Mouse (Mus musculus): ENCODE results near the gene Cyp1a2. TPM values are rescaled to one million over a fixed set of nuclear protein-coding genes. Genes with fewer than 3 reads are reported as not detected.
"Not testable (repeated sequence)": the region's sequence is repeated elsewhere in the genome, so short reads cannot be mapped to it uniquely, and the experiment has no call there.

Gene Cyp1a2
- total RNA-seq (2022), result not detected

GRCm38 (mm10) chr9:57683520-57683919 is at the start of gene Cyp1a2:
Cyp1a2 (minus strand) TSS chr9:57683703.
- DNase-seq (ENCODE audit: low spot score in 2 of 2), result no peak

DNA sequence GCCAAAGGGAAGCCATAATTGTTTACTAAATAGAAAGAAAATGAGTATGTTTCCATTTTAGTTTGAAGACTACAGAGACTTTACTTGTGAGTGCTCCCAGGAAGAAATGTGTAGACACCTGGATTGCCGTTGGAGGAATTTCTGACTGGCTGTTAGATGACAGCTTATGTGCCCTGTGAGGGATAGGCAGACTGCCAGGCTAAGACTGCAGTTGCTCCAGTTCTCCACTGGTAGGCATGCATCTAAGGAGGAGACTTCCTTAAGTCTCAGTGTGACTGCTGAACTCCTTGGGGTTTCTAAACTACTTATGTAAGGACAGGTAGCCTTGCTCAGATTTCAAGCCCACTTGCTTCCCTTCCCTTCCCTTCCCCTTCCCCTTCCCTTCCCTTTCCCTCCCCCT is 44.8 kb upstream of the Cyp1a2 start:
- DNase-seq (ENCODE audit: low spot score in 2 of 2), result no peak

DNA sequence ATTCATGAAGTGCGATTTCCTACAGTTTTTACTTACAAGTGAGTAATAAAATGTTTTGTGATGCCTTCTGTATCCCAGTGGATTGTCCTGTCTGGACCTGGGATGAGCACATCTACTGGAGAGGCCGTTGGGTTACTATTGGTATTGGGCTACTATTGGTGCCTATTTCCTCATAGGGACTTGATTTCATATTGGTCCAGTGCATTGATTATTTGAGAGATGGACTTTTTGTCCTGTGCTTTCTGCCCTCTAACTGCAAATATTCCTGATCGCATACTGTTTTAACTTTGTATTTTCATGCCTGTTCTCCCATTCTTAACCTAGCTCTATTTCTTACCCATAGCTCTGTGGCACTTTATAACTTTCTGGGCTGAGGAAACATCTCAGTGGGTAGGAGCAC is 41.2 kb upstream of the Cyp1a2 start:
- no peak for DNase-seq (ENCODE audit: low spot score in 2 of 2)

DNA sequence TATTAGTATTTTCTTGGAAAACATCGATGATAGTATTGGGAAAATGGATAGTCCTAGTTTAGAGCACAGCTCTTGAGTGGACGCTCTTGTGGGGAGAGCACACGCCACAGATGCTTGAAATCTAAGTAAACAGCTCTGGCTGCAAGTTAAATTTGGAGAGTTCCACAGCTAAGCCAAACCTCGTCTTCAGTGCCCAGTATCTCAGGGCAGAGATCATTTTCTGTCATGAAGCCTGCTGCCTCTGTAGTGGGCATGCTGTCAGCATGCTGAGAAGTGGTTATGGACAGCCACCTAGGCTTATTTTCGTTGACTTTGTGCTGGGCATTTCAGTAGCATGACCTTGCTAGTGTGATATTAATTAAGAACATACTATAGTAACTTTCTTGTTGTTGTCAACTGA is 40.3 kb upstream of the Cyp1a2 start:
- DNase-seq (ENCODE audit: low spot score in 2 of 2), result no peak

DNA sequence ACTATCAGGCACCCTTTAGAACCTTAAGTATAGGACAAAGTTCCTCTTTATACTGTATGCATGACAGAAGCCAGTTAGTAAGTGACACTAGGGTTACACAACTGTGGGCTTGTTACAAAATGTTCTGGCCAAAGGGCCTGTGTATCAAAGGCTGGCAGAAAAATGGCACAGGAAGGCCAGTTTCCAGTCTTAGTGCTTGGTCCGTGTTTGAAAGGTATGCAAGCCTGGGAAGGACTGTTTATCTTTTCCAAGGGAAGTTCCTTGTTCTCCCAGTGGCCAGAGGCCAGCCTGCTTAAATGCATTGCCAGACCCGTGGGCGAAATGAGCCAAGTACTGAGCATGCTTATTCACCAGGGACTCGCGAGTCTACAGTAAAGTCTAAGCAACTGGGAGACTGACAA is 39.8 kb upstream of the Cyp1a2 start:
- DNase-seq (ENCODE audit: low spot score in 2 of 2), result peak; percentile 16 to 47

DNA sequence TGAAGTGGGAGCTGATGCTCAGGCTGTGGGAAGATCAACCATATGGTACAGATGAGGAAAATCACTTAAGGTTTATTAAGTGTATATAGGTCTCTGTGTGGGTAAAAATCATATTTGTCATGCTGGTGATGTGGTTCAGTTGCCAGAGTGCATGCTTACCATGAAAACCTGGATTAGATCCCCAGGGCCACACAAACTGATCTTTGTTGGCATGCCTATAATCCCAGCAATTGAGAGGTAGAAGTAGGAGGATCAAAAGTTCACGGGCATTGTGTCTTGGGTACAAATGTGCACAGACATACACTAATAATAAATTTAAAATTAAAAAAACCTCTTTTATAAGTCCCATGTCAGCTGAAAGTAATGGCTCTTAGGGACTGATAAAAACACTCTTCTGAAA is 38.9 kb upstream of the Cyp1a2 start:
- DNase-seq (ENCODE audit: low spot score in 2 of 2), result no peak

DNA sequence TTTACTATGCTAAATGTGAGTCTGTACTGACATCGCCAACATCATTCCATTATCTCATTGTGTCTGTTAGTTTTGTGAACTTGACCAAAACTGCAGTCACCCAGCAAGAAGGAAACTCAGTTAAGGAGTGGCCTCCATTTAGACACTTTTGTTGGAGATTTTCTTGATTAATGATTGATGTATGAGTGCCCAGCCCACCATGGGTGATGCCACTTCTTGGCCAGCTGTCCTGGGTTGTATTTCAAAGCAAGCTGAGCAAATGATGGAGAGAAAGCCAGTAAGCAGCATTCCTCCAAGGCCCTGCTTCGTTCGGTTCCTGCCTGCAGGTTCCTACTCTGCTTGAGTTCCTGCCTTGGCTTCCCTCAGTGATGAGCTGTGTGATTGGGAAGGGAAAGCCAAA is 37.2 kb upstream of the Cyp1a2 start:
- DNase-seq (ENCODE audit: low spot score in 2 of 2), result no peak

GRCm38 (mm10) chr9:57718408-57718807 is 34.9 kb upstream of the Cyp1a2 start:
- no peak for DNase-seq (ENCODE audit: low spot score in 2 of 2)

- DNase-seq (ENCODE audit: low spot score in 2 of 2), result no peak
Observed at GRCm38 (mm10) chr9:57712194-57712593, 28.7 kb upstream of the Cyp1a2 start.

GRCm38 (mm10) chr9:57710214-57710613 is 26.7 kb upstream of the Cyp1a2 start:
- DNase-seq (ENCODE audit: low spot score in 2 of 2), result not testable (repeated sequence)

GRCm38 (mm10) chr9:57708720-57709274 is 25.3 kb upstream of the Cyp1a2 start:
- peak; percentile 40 to 42 for DNase-seq (ENCODE audit: low spot score in 2 of 2)

GRCm38 (mm10) chr9:57708068-57708719 is 24.7 kb upstream of the Cyp1a2 start, which contains the start of gene Edc3:
Edc3 (plus strand) TSS chr9:57708540.
- peak; percentile 65 to 76 for DNase-seq (ENCODE audit: low spot score in 2 of 2)

DNA sequence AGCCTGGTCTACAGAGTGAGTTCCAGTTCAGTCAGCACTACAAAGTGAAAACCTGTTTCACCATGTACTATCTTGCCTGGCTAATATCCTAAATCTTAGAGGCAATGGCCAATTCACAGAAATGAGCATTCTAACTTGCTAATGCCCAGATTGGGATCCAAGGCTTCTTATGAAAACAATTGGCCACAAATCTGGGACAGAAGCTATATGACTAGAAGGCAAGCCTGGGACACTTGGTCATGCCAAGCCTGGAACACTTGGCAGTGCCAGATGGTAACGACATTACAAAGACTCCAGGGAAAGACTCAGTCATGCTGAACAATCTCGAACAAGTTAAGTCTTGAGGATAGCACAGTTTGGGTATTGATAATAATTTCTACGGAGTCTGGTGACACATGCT is 23.0 kb upstream of the Cyp1a2 start:
- no peak for DNase-seq (ENCODE audit: low spot score in 2 of 2)

DNA sequence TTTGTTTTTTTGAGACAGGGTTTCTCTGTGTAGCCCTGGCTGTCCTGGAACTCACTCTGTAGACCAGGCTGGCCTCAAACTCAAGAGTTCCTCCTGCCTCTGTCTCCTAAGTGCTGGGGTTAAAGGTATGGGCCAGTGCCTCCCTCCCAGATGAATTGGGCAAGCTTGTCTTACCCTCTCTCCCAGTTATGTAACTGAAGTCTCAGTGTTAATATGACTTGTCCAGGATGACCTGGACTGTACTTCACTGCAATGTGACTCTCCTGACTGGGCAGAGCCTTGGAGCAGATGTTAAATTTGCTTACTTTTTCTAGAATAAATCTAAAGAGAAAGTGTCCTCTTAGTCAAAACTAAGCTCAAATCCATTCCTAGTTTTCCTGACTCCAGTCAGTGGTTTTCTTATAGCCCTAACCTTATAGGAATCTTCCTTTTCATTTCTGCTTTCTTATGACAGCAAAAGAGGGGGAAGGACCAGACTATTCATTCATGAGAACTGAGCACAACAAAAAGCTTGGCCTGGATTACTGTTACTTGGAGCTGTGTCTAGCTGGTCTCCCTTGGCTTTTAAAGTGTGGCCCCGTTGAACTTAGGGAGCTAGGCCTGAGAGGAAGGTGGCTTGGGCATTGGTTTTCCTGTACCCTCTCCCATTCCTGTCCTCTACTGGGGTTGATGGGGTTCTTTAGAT is 15.1 kb upstream of the Cyp1a2 start:
- DNase-seq (ENCODE audit: low spot score in 2 of 2), result no peak

DNA sequence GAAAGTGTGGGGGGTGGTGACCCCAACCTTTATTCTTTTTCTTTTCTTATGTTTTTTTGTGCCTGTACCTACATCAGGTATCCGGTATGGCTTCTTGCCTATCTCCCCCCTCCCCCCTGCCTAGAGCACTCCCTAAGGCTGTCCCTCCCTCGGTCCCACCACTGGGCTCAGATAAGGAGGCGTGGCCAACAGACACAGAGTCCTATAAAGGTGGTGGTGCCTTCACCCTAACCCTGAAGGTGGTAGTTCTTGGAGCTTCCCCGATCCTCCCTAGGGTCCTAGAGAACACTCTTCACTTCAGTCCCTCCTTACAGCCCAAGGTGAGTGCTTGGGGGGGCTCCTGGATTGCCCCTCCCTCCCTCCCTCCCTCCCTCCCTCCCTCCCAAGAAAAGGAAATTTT is 13.9 kb upstream of the Cyp1a2 start:
- DNase-seq (ENCODE audit: low spot score in 2 of 2), result no peak

DNA sequence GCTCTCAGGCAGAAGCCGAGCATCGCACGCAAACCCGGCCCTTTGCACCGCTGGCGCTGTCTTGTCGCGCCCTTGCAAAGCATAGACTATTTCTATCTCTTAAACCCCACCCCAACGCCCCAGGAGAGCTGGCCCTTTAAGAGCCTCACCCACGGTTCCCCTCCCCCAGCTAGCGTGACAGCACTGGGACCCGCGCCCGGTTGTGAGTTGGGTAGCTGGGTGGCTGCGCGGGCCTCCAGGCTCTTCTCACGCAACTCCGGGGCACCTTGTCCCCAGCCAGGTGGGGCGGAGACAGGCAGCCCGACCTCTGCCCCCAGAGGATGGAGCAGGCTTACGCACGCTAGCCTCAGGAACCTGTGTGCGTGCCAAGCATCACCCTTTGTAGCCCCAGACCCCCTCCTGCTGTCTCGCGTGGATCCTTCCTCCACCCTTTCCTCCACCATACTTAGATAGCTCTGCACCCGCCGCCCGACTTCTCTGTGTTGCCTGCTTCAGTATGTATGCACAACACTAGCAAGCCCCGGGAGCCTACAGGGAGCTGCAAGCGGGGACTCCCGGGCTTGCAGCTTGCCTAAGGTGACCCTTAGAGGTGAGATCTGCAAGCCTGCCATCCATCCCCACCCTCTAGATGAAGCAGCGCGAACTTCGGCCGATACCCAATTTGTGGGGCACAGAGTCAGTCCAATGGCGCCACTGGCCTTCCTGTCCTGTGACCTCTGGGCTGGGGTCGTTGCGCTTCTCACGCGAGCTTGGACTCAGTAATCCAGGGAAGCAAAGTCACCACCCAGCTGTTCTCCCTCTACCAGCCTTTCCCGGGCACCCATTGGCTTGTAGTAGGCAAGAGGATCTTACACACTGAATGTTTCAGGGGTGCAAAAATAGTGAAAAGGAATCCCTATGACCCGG is 13.1 kb upstream of the Cyp1a2 start:
- peak; percentile 57 to 62 for DNase-seq (ENCODE audit: low spot score in 2 of 2)

GRCm38 (mm10) chr9:57694108-57694507 is 10.6 kb upstream of the Cyp1a2 start:
- DNase-seq (ENCODE audit: low spot score in 2 of 2), result no peak

DNA sequence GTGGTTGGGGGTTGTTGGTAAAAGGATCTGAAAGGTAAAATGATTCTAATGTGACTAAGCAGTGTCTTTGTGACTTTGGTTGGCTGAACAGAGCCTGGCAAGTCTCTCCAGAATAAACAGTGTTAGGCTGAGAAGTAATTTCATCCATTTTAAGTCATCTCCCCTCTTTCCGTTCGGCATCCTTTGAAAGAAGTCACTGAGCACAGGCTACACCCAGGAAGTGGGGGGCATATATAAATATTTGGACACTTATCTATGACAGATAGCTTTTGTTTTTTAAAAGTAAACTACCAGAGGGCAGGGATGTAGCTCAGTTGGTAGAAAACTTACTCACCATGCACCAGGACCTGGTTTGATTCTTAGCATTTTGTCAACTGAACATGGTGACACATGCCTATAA is 5.1 kb upstream of the Cyp1a2 start:
- DNase-seq (ENCODE audit: low spot score in 2 of 2), result no peak

DNA sequence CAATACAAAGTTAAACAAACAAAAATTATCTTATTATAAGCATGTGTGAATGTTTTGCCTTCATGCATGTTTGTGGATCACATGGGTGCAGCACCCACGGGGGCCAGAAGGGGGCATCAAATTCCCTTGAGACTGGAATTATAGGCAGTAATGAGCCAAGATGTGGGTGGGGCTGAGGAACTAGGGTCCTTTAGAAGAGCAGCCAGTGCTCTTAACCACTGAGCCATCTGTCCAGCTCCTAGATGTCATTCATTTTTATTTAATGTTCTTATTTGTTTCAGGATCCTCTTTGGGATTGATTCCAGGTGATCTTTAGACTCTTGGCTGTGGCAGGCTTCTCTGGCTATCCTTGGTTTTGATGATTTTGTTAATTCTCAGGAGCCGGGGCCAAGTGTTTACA is 4.7 kb upstream of the Cyp1a2 start:
- DNase-seq (ENCODE audit: low spot score in 2 of 2), result no peak

- no peak for DNase-seq (ENCODE audit: low spot score in 2 of 2)
Observed at GRCm38 (mm10) chr9:57687751-57688150, 4.2 kb upstream of the Cyp1a2 start, which contains the start of gene Cyp1a1. Cyp1a1 (plus strand) TSS chr9:57687928.

DNA sequence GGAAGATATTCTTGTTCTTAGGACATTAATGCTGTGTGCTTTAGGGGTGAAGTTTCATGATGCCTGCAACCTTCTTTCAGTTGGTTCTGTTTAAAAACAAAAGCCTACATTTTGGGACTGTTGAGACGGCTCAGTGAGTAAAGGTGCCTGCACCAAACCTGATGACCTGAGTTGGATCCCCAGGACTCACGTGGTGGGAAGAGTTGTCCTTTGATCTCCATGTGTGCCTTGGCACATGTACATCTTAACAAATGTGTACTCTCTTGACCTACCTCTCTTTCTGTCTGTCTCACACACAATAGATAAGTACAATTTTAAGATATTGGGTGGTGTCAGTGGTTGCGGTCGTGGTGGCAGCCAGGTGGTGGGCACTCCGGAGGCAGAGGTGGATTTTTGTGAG is 2.5 kb upstream of the Cyp1a2 start:
- DNase-seq (ENCODE audit: low spot score in 2 of 2), result no peak

DNA sequence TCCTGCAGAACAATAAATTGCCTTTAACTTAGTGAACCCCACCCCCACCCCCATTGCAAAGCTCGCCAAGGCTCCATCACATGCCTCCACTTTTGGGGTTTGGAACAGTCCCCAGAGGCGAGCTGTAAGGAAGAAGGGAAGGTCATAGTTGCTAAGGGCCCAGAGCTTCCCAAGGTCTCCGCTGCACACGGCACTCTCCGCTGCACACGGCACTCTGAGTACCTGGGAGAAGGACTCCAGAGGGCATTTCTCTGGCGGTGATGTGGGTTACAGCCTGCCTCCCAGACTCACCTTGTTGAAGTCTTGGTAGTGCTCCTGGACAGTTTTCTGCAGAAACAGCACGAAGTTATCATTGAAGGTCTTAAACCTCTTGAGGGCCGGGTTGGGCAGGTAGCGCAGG is 2.1 kb downstream of the Cyp1a2 start:
- DNase-seq (ENCODE audit: low spot score in 2 of 2), result no peak

Data from left cerebral cortex, adult 8-10 months (tissue).